Mouse (Mus musculus) spleen, adult 2 months (tissue): ENCODE data around the gene Chmp5.

Experiments
- CTCF ChIP-seq: fragments of 200-500 bp; IDR thresholded peaks from 2 replicates; pipeline ENCODE4 v1.5.1; 2011; ENCODE audit warnings: mild to moderate bottlenecking, inconsistent platforms; ENCODE audit not compliant: insufficient read depth, insufficient read length, insufficient replicate concordance; ENCODE audit errors: extremely low read depth
- POLR2A ChIP-seq: fragments of 200-500 bp; IDR thresholded peaks from 2 replicates; pipeline ENCODE4 v1.6.1; 2011; ENCODE audit warnings: low read depth, low read length, inconsistent platforms

GRCm38 (mm10) chr4:40943651-40944050 lies 4.6 kb upstream of the Chmp5 start:
- no peak for TF ChIP-seq CTCF
- no peak for TF ChIP-seq POLR2A
